ENCODE assay signal across 23 mouse cellular contexts in the genomic region with DNA sequence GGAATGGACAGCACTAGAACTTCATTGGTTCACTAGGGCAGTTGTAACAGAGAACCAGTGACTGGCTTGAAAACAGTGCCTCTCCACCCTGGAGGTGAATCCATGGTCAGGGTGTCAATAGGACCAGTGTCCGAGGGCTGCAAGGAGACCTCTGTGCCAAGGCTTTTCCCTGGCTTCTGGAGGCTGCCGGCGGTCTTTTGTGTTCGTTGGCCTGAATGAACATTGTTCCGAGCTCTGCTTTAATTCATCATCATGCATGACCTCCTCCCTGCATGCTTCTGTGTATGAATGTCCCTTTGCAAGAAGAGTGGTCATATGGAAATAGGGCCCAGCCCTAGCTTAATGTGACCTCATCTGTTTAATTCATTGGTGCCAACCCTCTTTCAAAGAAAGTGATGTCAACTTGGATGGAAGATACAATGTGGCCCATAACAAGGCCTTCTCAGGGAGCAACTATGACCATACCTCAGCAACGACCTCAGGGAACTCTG.
A peak's percentile ranks its signal among the peaks of the same experiment; 100 is the strongest.
DNase-seq lines count a peak whose midpoint lies in the region; ATAC-seq and TF ChIP-seq lines count a peak whose summit lies in the region.
"Had no signal": no experiment of that assay in that cellular context is flagged by ENCODE, and none has a peak within 500 bp of the region (broad histone marks: within the 10 kb centered on the region; RNA-seq: fewer than 3 reads in every experiment).

No protein-coding gene starts in this region.

- H3K4me2 ChIP-seq in midbrain, embryonic 15.5 days, result no peak overlapping the region
- H3K4me2 ChIP-seq in midbrain, embryonic 11.5 days, result no peak overlapping the region
- no peak overlapping the region for H3K4me2 ChIP-seq in hindbrain, embryonic 11.5 days (replicated peaks; ENCODE audit: low read depth, low read length)
- H3K4me2 ChIP-seq in midbrain, postnatal 0 days (ENCODE audit: low read depth, low read length, poor library complexity, severe bottlenecking), result no peak overlapping the region
- H3K4me2 ChIP-seq: embryonic facial prominence, embryonic 15.5 days; heart, embryonic 15.5 days; kidney, embryonic 15.5 days; limb, embryonic 13.5 days; midbrain, embryonic 12.5 days had no signal

- no peaks in the 10 kb centered on the region for H3K27me3 ChIP-seq in midbrain, embryonic 15.5 days (replicated peaks)
- no peaks in the 10 kb centered on the region for H3K27me3 ChIP-seq in midbrain, embryonic 11.5 days (ENCODE audit: control insufficient read depth, insufficient read depth, low read length)
- H3K27me3 ChIP-seq in hindbrain, embryonic 11.5 days (ENCODE audit: control insufficient read depth, insufficient read depth, low read length), result no peaks in the 10 kb centered on the region
- no peaks in the 10 kb centered on the region for H3K27me3 ChIP-seq in midbrain, postnatal 0 days (ENCODE audit: insufficient read depth, low read length)
- H3K27me3 ChIP-seq: embryonic facial prominence, embryonic 15.5 days; heart, embryonic 15.5 days; kidney, embryonic 15.5 days; limb, embryonic 13.5 days; midbrain, embryonic 12.5 days; Patski had no signal

- DNase-seq in embryo, embryonic 10.5 days (ENCODE audit: low spot score), result peak; percentile 6
- DNase-seq in embryo, embryonic 9.5 days (ENCODE audit: extremely low spot score), result no peak
- DNase-seq in midbrain, embryonic 11.5 days (ENCODE audit: low spot score, missing footprints), result no peak
- no peak for DNase-seq in hindbrain, embryonic 11.5 days (ENCODE audit: low spot score)
- peak; percentile 65 for DNase-seq in midbrain, postnatal 0 days (ENCODE audit: low spot score)
- DNase-seq in thymus, adult 18-20 months, result no peak
- no peak for DNase-seq in left cerebral cortex, adult 9 months (ENCODE audit: low spot score in 2 of 2)
- DNase-seq: adrenal gland, adult 8-10 months; cerebellum, adult 9-11 months; gastrocnemius, postnatal 10 days; heart, adult 11 months; heart, postnatal 4 days; spleen, adult 18-20 months had no signal

- no peak for TF ChIP-seq CTCF in midbrain, postnatal 0 days (IDR thresholded peaks at IDR 0.05)

- H3K36me3 ChIP-seq in midbrain, embryonic 15.5 days (replicated peaks), result no peaks in the 10 kb centered on the region
- no peaks in the 10 kb centered on the region for H3K36me3 ChIP-seq in midbrain, embryonic 11.5 days (ENCODE audit: control insufficient read depth, insufficient read depth, low read length)
- H3K36me3 ChIP-seq in hindbrain, embryonic 11.5 days (ENCODE audit: control insufficient read depth, insufficient read depth, low read length), result no peaks in the 10 kb centered on the region
- H3K36me3 ChIP-seq in midbrain, postnatal 0 days (ENCODE audit: insufficient read depth, low read length), result no peaks in the 10 kb centered on the region
- H3K36me3 ChIP-seq: embryonic facial prominence, embryonic 15.5 days; heart, embryonic 15.5 days; kidney, embryonic 15.5 days; limb, embryonic 13.5 days; midbrain, embryonic 12.5 days had no signal

- peak; percentile 30; the same call in 1 of the 2 replicates for ATAC-seq in midbrain, embryonic 15.5 days (replicated peaks)
- no peak for ATAC-seq in midbrain, embryonic 11.5 days (ENCODE audit: low FRiP score)
- ATAC-seq in hindbrain, embryonic 11.5 days (ENCODE audit: low FRiP score), result peak; percentile 36; the same call in 1 of the 2 replicates
- peak; percentile 50 for ATAC-seq in midbrain, postnatal 0 days (ENCODE audit: low FRiP score)
- ATAC-seq: intestine, embryonic 16.5 days; Patski had no signal

- 46% methylated on average over 6 of the region's 6 CpGs for WGBS in midbrain, embryonic 15.5 days
- WGBS in midbrain, embryonic 11.5 days, result 59% methylated on average over 6 of the region's 6 CpGs
- 48% methylated on average over 6 of the region's 6 CpGs for WGBS in hindbrain, embryonic 11.5 days
- WGBS in midbrain, postnatal 0 days, result 61% methylated on average over 6 of the region's 6 CpGs

- H3K4me1 ChIP-seq in midbrain, embryonic 15.5 days, result no peaks in the 10 kb centered on the region
- H3K4me1 ChIP-seq in midbrain, embryonic 11.5 days (ENCODE audit: control insufficient read depth, insufficient read depth, low read length), result no peaks in the 10 kb centered on the region
- no peaks in the 10 kb centered on the region for H3K4me1 ChIP-seq in hindbrain, embryonic 11.5 days (replicated peaks; ENCODE audit: control insufficient read depth, insufficient read depth, low read length)
- H3K4me1 ChIP-seq in midbrain, postnatal 0 days (ENCODE audit: insufficient read depth, low read length), result no peaks in the 10 kb centered on the region
- H3K4me1 ChIP-seq: embryonic facial prominence, embryonic 15.5 days; kidney, embryonic 15.5 days; limb, embryonic 13.5 days; midbrain, embryonic 12.5 days had no signal

- H3K4me3 ChIP-seq in midbrain, embryonic 15.5 days, result no peak overlapping the region
- no peak overlapping the region for H3K4me3 ChIP-seq in midbrain, embryonic 11.5 days (ENCODE audit: low read depth, low read length)
- no peak overlapping the region for H3K4me3 ChIP-seq in hindbrain, embryonic 11.5 days (ENCODE audit: low read depth, low read length)
- H3K4me3 ChIP-seq in midbrain, postnatal 0 days (ENCODE audit: low read depth, low read length), result no peak overlapping the region
- H3K4me3 ChIP-seq: embryonic facial prominence, embryonic 15.5 days; heart, embryonic 15.5 days; kidney, embryonic 15.5 days; limb, embryonic 13.5 days; midbrain, embryonic 12.5 days had no signal

- H3K9ac ChIP-seq in midbrain, embryonic 15.5 days, result no peak overlapping the region
- no peak overlapping the region for H3K9ac ChIP-seq in midbrain, embryonic 11.5 days (ENCODE audit: low read length)
- H3K9ac ChIP-seq in hindbrain, embryonic 11.5 days (ENCODE audit: low read depth, low read length), result no peak overlapping the region
- no peak overlapping the region for H3K9ac ChIP-seq in midbrain, postnatal 0 days (replicated peaks; ENCODE audit: low read length, poor library complexity, severe bottlenecking)
- H3K9ac ChIP-seq: embryonic facial prominence, embryonic 15.5 days; heart, embryonic 15.5 days; kidney, embryonic 15.5 days; limb, embryonic 13.5 days; liver, embryonic 14.5 days; midbrain, embryonic 12.5 days had no signal

- no peaks in the 10 kb centered on the region for H3K9me3 ChIP-seq in midbrain, embryonic 15.5 days
- no peaks in the 10 kb centered on the region for H3K9me3 ChIP-seq in midbrain, embryonic 11.5 days (ENCODE audit: control insufficient read depth, low read length)
- H3K9me3 ChIP-seq in hindbrain, embryonic 11.5 days (ENCODE audit: control insufficient read depth, low read length), result no peaks in the 10 kb centered on the region
- no peaks in the 10 kb centered on the region for H3K9me3 ChIP-seq in midbrain, postnatal 0 days (ENCODE audit: low read length)
- H3K9me3 ChIP-seq: embryonic facial prominence, embryonic 15.5 days; heart, embryonic 15.5 days; kidney, embryonic 15.5 days; limb, embryonic 13.5 days; midbrain, embryonic 12.5 days had no signal

- H3K27ac ChIP-seq in midbrain, embryonic 15.5 days, result no peak overlapping the region
- H3K27ac ChIP-seq in midbrain, embryonic 11.5 days (ENCODE audit: low read depth, low read length), result no peak overlapping the region
- H3K27ac ChIP-seq in hindbrain, embryonic 11.5 days (ENCODE audit: low read depth, low read length), result no peak overlapping the region
- H3K27ac ChIP-seq in midbrain, postnatal 0 days (ENCODE audit: low read depth, low read length), result no peak overlapping the region
- H3K27ac ChIP-seq: embryonic facial prominence, embryonic 15.5 days; heart, embryonic 15.5 days; kidney, embryonic 15.5 days; limb, embryonic 13.5 days; liver, embryonic 14.5 days; macrophage; midbrain, embryonic 12.5 days had no signal

Comparison
In these comparisons a context has a peak if more than half of its experiments do, and no peak if none do; other contexts are left out.
1. DNase-seq: peak in embryo, embryonic 10.5 days (single experiment) and midbrain, postnatal 0 days (single experiment); none in embryo, embryonic 9.5 days (single experiment), midbrain, embryonic 11.5 days (single experiment), hindbrain, embryonic 11.5 days (single experiment), thymus, adult 18-20 months (0 of 2) and left cerebral cortex, adult 9 months (0 of 2).